Mouse (Mus musculus) embryonic fibroblast, embryonic 13.5 days (primary cell): ENCODE data around the gene Gm20696.

ENCODE experiments used
- CTCF ChIP-seq: IDR thresholded peaks from 2 replicates; pipeline ENCODE4 v1.5.1; 2011; ENCODE audit warnings: mild to moderate bottlenecking, control low read depth, low read length, moderate library complexity, borderline replicate concordance; ENCODE audit not compliant: insufficient read depth
- POLR2A ChIP-seq: IDR thresholded peaks from 2 replicates; pipeline ENCODE4 v1.6.1; 2011; ENCODE audit warnings: low read depth, mild to moderate bottlenecking, control low read depth, low read length, moderate library complexity

- TF ChIP-seq CTCF (no peak), POLR2A (no peak)
Observed at GRCm38 (mm10) chr6:99643439-99644199, 23.0 kb downstream of the Gm20696 start.
